Mouse (Mus musculus) ES-E14 (cell line): Measurements from ENCODE around the gene Mad1l1. TPM values are rescaled to one million over a fixed set of nuclear protein-coding genes. Genes with fewer than 3 reads are reported as not detected.

Experiments
- DNase-seq: peaks from one replicate; pipeline ENCODE4 v3.0.0-alpha.2; 2013; ENCODE audit warnings: low read depth, low spot score
- H3K27ac ChIP-seq: 2 replicates; pipeline ENCODE4 v1.5.1; 2012; ENCODE audit warnings: low read depth, mild to moderate bottlenecking, low read length, moderate library complexity, mixed read lengths; ENCODE audit not compliant: poor library complexity, insufficient read depth, severe bottlenecking
- H3K36me3 ChIP-seq: 2 replicates; pipeline ENCODE4 v1.6.1; 2012; ENCODE audit warnings: mild to moderate bottlenecking, low read length, moderate library complexity, mixed read lengths; ENCODE audit not compliant: control insufficient read depth, poor library complexity, insufficient read depth, severe bottlenecking
- H3K4me1 ChIP-seq, 2 experiments: fragments of 150-350 bp in 1 of 2; sonication (generic) in 1 of 2; 2 replicates each; pipeline ENCODE4 v1.6.1; 2012; ENCODE audit warnings: low read length in 2 of 2, mild to moderate bottlenecking in 1 of 2, mixed read lengths in 1 of 2; ENCODE audit not compliant: control insufficient read depth in 2 of 2, insufficient read depth in 2 of 2, poor library complexity in 1 of 2
- H3K4me3 ChIP-seq, 2 experiments: fragments of 150-350 bp in 1 of 2; sonication (generic) in 1 of 2; 2 replicates each; pipeline ENCODE4 v1.5.1; 2012; ENCODE audit warnings: low read length in 2 of 2, low read depth in 1 of 2, mild to moderate bottlenecking in 1 of 2, mixed read lengths in 1 of 2; ENCODE audit not compliant: insufficient read depth in 1 of 2, poor library complexity in 1 of 2, severe bottlenecking in 1 of 2
- H3K9ac ChIP-seq: 2 replicates; pipeline ENCODE4 v1.6.1; 2012; ENCODE audit warnings: low read depth, mild to moderate bottlenecking, low read length, mixed read lengths; ENCODE audit not compliant: poor library complexity, insufficient read depth, severe bottlenecking
- H3K9me3 ChIP-seq: fragments of 150-350 bp; sonication (generic); 2 replicates; pipeline ENCODE4 v1.6.1; 2012; ENCODE audit warnings: low read depth, mild to moderate bottlenecking, low read length; ENCODE audit not compliant: control insufficient read depth, insufficient read depth
- CHD2 ChIP-seq: IDR thresholded peaks from 2 replicates; pipeline ENCODE4 v1.6.1; 2014; ENCODE audit warnings: mild to moderate bottlenecking, low read depth, low read length, inconsistent platforms
- HCFC1 ChIP-seq: IDR thresholded peaks from 2 replicates; pipeline ENCODE4 v1.6.1; 2012; ENCODE audit warnings: low read length, inconsistent platforms, borderline replicate concordance; ENCODE audit not compliant: insufficient read depth
- MAFK ChIP-seq: IDR thresholded peaks from 2 replicates; pipeline ENCODE4 v1.6.1; 2014; ENCODE audit warnings: mild to moderate bottlenecking, low read depth, low read length, inconsistent platforms; ENCODE audit not compliant: insufficient read depth
- ZC3H11A ChIP-seq: IDR thresholded peaks from 2 replicates; pipeline ENCODE4 v1.6.1; 2012; ENCODE audit warnings: low read depth, mild to moderate bottlenecking, inconsistent platforms, low read length, borderline replicate concordance
- ZNF384 ChIP-seq: IDR thresholded peaks from 2 replicates; pipeline ENCODE4 v1.6.1; 2012; ENCODE audit warnings: low read depth, low read length, inconsistent platforms
- in situ Hi-C, 2 experiments: fragments of 600-800 bp; cut with MboI; formaldehyde crosslinking; loops; one replicate each; pipeline ENCODE4 v1.15.1; 2025; ENCODE audit warnings: low sequenced_read_pairs in 2 of 2, inconsistent platforms in 1 of 2; ENCODE audit not compliant: unreplicated experiment in 2 of 2
- total RNA-seq: library from RNA; depleted of rRNA; stranded (reverse); fragments of 300-350 nt; gene quantifications from 2 replicates; pipeline ENCODE4 v1.2.3, GENCODE M21; 2012

The Mad1l1 gene
- total RNA-seq, 1 experiment: 47.2 TPM

DNA sequence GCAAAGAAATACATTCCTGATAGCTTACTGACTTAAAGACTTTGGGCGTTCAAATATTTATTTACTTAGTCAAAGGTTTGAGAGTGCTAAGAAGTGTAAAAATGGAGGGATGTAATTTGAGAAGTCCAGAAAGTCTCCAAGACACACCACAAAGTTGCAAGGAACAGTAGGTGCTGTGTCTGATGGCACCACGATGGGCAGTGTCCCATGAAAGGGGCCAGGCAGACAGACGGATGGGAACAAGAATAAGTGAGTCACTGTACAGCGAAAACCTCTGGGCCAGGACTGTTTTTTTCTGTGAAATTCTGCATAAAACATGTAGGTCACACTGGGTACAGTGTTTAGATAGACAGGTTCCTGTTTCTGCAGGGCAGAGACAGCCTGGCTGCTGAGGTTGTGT is 256.8 kb downstream of the Mad1l1 start:
- H3K9ac ChIP-seq: no peak overlapping the region
- no peak overlapping the region for H3K27ac ChIP-seq
- peaks cover 14% of the 10 kb centered on the region; the same call in 1 of the 2 replicates for H3K36me3 ChIP-seq
- in situ Hi-C loops: no loop called here
- TF ChIP-seq ZC3H11A (no peak), HCFC1 (no peak), ZNF384 (no peak), CHD2 (no peak), MAFK (no peak)
- H3K9me3 ChIP-seq: no peaks in the 10 kb centered on the region
- no peak overlapping the region for H3K4me3 ChIP-seq
- H3K4me1 ChIP-seq: peaks cover 5 to 13% of the 10 kb centered on the region in 2 experiments; a peak in 3 of 4 replicates
- DNase-seq: no peak

DNA sequence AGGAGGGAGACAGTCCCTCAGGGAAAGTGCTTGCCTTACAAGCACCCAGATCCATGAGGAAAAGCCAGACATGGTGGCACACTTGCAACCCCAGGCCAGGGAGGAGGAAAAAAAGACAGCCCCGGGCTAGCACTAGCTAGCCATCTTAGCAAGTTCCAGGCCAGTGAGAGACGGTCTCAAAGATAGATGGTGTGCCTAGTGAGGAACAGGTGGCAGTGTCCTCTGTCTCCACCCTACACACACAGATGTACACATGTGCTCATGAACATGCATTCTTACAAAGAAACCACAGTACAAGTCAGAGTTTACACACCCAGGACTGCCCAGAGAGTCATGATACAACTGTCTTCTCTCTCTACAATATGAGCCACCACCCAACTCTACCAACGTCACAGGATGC is 258.5 kb downstream of the Mad1l1 start:
- DNase-seq: no peak
- H3K9me3 ChIP-seq: no peaks in the 10 kb centered on the region

DNA sequence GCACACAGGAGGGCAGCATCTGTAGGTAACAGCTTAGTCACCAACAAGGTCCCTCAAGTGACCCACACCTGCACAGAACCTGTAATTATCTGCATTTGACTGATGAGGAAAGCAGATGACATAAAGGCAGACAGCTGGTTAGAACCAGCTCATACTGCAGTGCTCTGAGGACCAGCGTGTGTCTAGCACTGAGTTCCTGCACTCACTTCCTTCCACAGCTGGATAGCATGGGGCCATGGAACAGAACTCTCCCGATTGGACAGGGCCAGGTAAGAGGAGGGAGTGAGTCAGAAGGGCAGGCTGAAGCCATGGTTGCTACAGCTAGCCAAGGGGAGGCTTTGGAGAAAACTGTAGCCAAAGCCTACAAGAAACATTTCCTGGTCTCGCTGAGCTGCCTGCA is 259.0 kb downstream of the Mad1l1 start:
- in situ Hi-C loops: no loop called here
- DNase-seq: no peak
- Histone ChIP-seq H3K9ac (no peak overlapping the region), H3K27ac (no peak overlapping the region), H3K9me3 (no peaks in the 10 kb centered on the region), H3K4me1 (no peaks in the 10 kb centered on the region), H3K4me3 (no peak overlapping the region), H3K36me3 (peaks cover 14% of the 10 kb centered on the region; the same call in 1 of the 2 replicates)
- no peak for TF ChIP-seq CHD2

More for the DNA sequence above, 258.5 kb downstream of the Mad1l1 start:
- peaks cover 14% of the 10 kb centered on the region; the same call in 1 of the 2 replicates for H3K36me3 ChIP-seq
- no peak overlapping the region for H3K27ac ChIP-seq
- H3K4me1 ChIP-seq: peaks cover 0 to under 1% of the 10 kb centered on the region in 2 experiments; a peak in 1 of 4 replicates
- no peak overlapping the region for H3K9ac ChIP-seq
- TF ChIP-seq CHD2 (no peak), HCFC1 (no peak), ZC3H11A (no peak), MAFK (no peak), ZNF384 (no peak)
- in situ Hi-C loops: no loop called here
- no peak overlapping the region for H3K4me3 ChIP-seq

DNA sequence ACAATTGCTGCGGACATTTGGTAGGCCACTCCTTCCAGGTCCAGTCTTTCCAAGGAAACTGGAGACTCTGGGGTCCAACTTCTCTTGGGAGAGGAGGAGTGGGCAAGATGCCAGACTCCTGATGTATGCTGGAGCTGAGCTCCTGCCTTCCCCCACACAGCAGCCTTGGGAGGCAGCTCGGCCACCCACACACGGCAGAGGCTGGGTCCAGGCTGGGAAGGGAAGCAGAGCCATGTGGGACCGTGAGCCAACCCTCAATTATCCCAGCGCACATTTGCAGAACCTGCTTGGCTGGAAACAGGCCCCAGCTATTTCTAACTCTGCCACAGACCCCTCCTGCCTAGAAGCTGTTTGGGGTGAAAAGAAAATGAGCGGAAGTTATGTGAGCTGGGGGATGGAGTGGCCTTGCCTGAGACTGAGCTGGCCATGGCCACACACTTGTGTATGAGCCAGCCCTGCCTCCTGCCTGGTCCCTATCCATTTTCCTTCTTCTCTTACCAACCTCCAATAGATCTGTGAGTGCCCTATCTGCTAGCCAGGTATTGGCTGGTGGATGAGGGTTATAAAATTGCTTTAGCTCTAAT is 260.0 kb downstream of the Mad1l1 start:
- peaks cover 14% of the 10 kb centered on the region; the same call in 1 of the 2 replicates for H3K36me3 ChIP-seq
- in situ Hi-C loops: no loop called here
- no peaks in the 10 kb centered on the region for H3K9me3 ChIP-seq
- H3K4me3 ChIP-seq: no peak overlapping the region
- TF ChIP-seq ZNF384: no peak
- no peak overlapping the region for H3K27ac ChIP-seq
- H3K4me1 ChIP-seq: no peaks in the 10 kb centered on the region
- H3K9ac ChIP-seq: no peak overlapping the region
- no peak for DNase-seq

DNA sequence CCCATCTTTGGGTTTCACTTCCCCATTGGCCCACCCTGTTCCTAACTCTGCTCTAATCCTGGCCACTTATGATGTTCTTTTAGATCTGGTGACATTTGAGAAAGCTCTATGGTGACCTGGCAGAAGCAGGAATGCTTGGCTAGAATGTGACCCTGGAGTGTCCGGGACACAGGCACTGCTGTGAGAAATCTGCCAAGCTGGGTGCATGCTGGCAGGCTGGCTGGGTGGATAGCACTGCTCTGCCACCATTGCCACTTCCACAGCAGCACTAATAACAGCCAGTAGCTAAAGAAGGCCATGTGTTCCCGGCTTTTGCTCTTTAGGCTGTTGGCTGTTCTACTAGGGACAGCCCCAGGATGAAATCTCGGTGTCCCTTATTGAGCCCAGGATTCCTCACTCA is 265.1 kb downstream of the Mad1l1 start:
- TF ChIP-seq ZNF384: no peak
- no peak for TF ChIP-seq HCFC1
- no peak for TF ChIP-seq ZC3H11A
- TF ChIP-seq MAFK: no peak
- TF ChIP-seq CHD2: no peak
- Histone ChIP-seq H3K4me1 (no peaks in the 10 kb centered on the region), H3K9ac (no peak overlapping the region), H3K27ac (no peak overlapping the region), H3K4me3 (no peak overlapping the region), H3K9me3 (no peaks in the 10 kb centered on the region), H3K36me3 (peaks cover 4% of the 10 kb centered on the region; the same call in 1 of the 2 replicates)
- in situ Hi-C loops: no loop called here
- DNase-seq: no peak
